Mouse (Mus musculus) limb, embryonic 12.5 days (tissue): ENCODE measurements around the gene Adcy6. TPM values are rescaled to one million over a fixed set of nuclear protein-coding genes. Genes with fewer than 3 reads are reported as not detected.
A peak's percentile ranks its signal among the peaks of the same experiment; 100 is the strongest.

ENCODE experiments used
- ATAC-seq: fragments of 200-750 bp; cut with Nextera tagmentation; 2 replicates; pipeline ENCODE4 v1.8.0; 2017; ENCODE audit warnings: low read depth, moderate TSS enrichment; ENCODE audit not compliant: insufficient number of reproducible peaks, insufficient read depth, low FRiP score, low TSS enrichment
- H3K27ac ChIP-seq: fragments of 300-500 bp; sonication (generic); 2 replicates; pipeline ENCODE4 v1.5.1; 2016; ENCODE audit warnings: mild to moderate bottlenecking, moderate library complexity
- H3K27me3 ChIP-seq: fragments of 300-500 bp; sonication (generic); 2 replicates; pipeline ENCODE4 v1.6.1; 2016; ENCODE audit warnings: mild to moderate bottlenecking, moderate library complexity
- H3K36me3 ChIP-seq: fragments of 300-500 bp; sonication (generic); 2 replicates; pipeline ENCODE4 v1.6.1; 2016; ENCODE audit warnings: mild to moderate bottlenecking, moderate library complexity
- H3K4me1 ChIP-seq: fragments of 300-500 bp; sonication (generic); replicated peaks from 2 replicates; pipeline ENCODE4 v1.6.1; 2016
- H3K4me2 ChIP-seq: fragments of 300-500 bp; sonication (generic); 2 replicates; pipeline ENCODE4 v1.6.1; 2016; ENCODE audit warnings: mild to moderate bottlenecking, moderate library complexity
- H3K4me3 ChIP-seq: fragments of 300-500 bp; sonication (generic); replicated peaks from 2 replicates; pipeline ENCODE4 v1.5.1; 2016; ENCODE audit warnings: mild to moderate bottlenecking
- H3K9ac ChIP-seq: fragments of 300-500 bp; sonication (generic); replicated peaks from 2 replicates; pipeline ENCODE4 v1.6.1; 2016; ENCODE audit warnings: mild to moderate bottlenecking, moderate library complexity
- H3K9me3 ChIP-seq: fragments of 300-500 bp; sonication (generic); 2 replicates; pipeline ENCODE4 v1.6.1; 2016; ENCODE audit warnings: mild to moderate bottlenecking, moderate library complexity
- WGBS: fragments of 180-500 bp; shearing (Covaris S2); methylation state at CpG from one replicate; pipeline ENCODE4 v1.1.7; 2016; 5-methylcytosine and 5-hydroxymethylcytosine counted together
- polyA plus RNA-seq: library from polyadenylated mRNA; unstranded; fragments of >200 nt; fragmentation: Nextera tagmentation; extraction: Ambion mirVana; gene quantifications from 2 replicates; pipeline ENCODE4 v1.2.1, GENCODE M21; 2016

Gene Adcy6
- polyA plus RNA-seq: 22.1 and 25.7 TPM in 2 replicates

GRCm38 (mm10) chr15:98609331-98610130, at the start of gene Adcy6:
TSS of gene Adcy6 (minus strand) at chr15:98610076.
- no peaks in the 10 kb centered on the region for H3K9me3 ChIP-seq
- peak within 1 kb of the TSS; percentile 91 for H3K9ac ChIP-seq
- H3K4me1 ChIP-seq: peaks cover 29% of the 10 kb centered on the region
- H3K27ac ChIP-seq: peak within 1 kb of the TSS; percentile 94
- peak; percentile 71 for ATAC-seq
- under 1% methylated on average over 71 of the region's 75 CpGs for WGBS
- peak within 1 kb of the TSS; percentile 83 for H3K4me3 ChIP-seq
- H3K4me2 ChIP-seq: peak within 1 kb of the TSS; percentile 94
- no peaks in the 10 kb centered on the region for H3K27me3 ChIP-seq
- H3K36me3 ChIP-seq: peaks cover 17% of the 10 kb centered on the region

- Histone ChIP-seq H3K36me3 (peaks cover 81% of the 10 kb centered on the region), H3K27me3 (no peaks in the 10 kb centered on the region), H3K9ac (no peak overlapping the region), H3K4me1 (peaks cover 7% of the 10 kb centered on the region), H3K9me3 (no peaks in the 10 kb centered on the region), H3K27ac (no peak overlapping the region), H3K4me2 (no peak overlapping the region), H3K4me3 (no peak overlapping the region)
- 83% methylated on average over 15 of the region's 15 CpGs for WGBS
- no peak for ATAC-seq
These were observed 47.3 kb upstream of the Adcy6 start for GRCm38 (mm10) chr15:98656982-98657751.

GRCm38 (mm10) chr15:98652174-98652573, 42.3 kb upstream of the Adcy6 start:
- no peaks in the 10 kb centered on the region for H3K9me3 ChIP-seq
- H3K27ac ChIP-seq: no peak overlapping the region
- no peak overlapping the region for H3K4me2 ChIP-seq
- H3K36me3 ChIP-seq: peaks cover 100% of the 10 kb centered on the region
- ATAC-seq: no peak
- no peaks in the 10 kb centered on the region for H3K4me1 ChIP-seq
- no peaks in the 10 kb centered on the region for H3K27me3 ChIP-seq
- no peak overlapping the region for H3K4me3 ChIP-seq
- WGBS: 92% methylated on average over 8 of the region's 8 CpGs
- no peak overlapping the region for H3K9ac ChIP-seq

GRCm38 (mm10) chr15:98651431-98651830, 41.6 kb upstream of the Adcy6 start:
- 90% methylated on average over 15 of the region's 15 CpGs for WGBS

GRCm38 (mm10) chr15:98648071-98648470, 38.2 kb upstream of the Adcy6 start:
- 94% methylated on average over 3 of the region's 3 CpGs for WGBS
- H3K27me3 ChIP-seq: no peaks in the 10 kb centered on the region
- no peak for ATAC-seq
- no peak overlapping the region for H3K27ac ChIP-seq
- H3K4me2 ChIP-seq: no peak overlapping the region
- H3K36me3 ChIP-seq: peaks cover 99% of the 10 kb centered on the region
- H3K4me1 ChIP-seq: no peaks in the 10 kb centered on the region
- H3K4me3 ChIP-seq: no peak overlapping the region
- no peak overlapping the region for H3K9ac ChIP-seq
- no peaks in the 10 kb centered on the region for H3K9me3 ChIP-seq

More at GRCm38 (mm10) chr15:98651431-98651830, 41.6 kb upstream of the Adcy6 start:
- H3K27ac ChIP-seq: no peak overlapping the region
- no peak overlapping the region for H3K4me3 ChIP-seq
- H3K27me3 ChIP-seq: no peaks in the 10 kb centered on the region
- ATAC-seq: no peak
- H3K9ac ChIP-seq: no peak overlapping the region
- H3K9me3 ChIP-seq: no peaks in the 10 kb centered on the region
- H3K4me2 ChIP-seq: no peak overlapping the region
- peaks cover 100% of the 10 kb centered on the region for H3K36me3 ChIP-seq
- H3K4me1 ChIP-seq: no peaks in the 10 kb centered on the region

GRCm38 (mm10) chr15:98647308-98647707, 37.4 kb upstream of the Adcy6 start:
- no peaks in the 10 kb centered on the region for H3K4me1 ChIP-seq
- no peak overlapping the region for H3K27ac ChIP-seq
- no peaks in the 10 kb centered on the region for H3K9me3 ChIP-seq
- 90% methylated on average over 10 of the region's 10 CpGs for WGBS
- H3K36me3 ChIP-seq: peaks cover 99% of the 10 kb centered on the region
- no peak for ATAC-seq
- no peak overlapping the region for H3K9ac ChIP-seq
- no peaks in the 10 kb centered on the region for H3K27me3 ChIP-seq
- no peak overlapping the region for H3K4me2 ChIP-seq
- no peak overlapping the region for H3K4me3 ChIP-seq

GRCm38 (mm10) chr15:98646737-98647136, 36.9 kb upstream of the Adcy6 start:
- no peak overlapping the region for H3K4me3 ChIP-seq
- H3K27ac ChIP-seq: no peak overlapping the region
- no peak overlapping the region for H3K9ac ChIP-seq
- no peak for ATAC-seq
- WGBS: 81% methylated on average over 8 of the region's 8 CpGs
- H3K4me2 ChIP-seq: no peak overlapping the region
- H3K9me3 ChIP-seq: no peaks in the 10 kb centered on the region
- H3K27me3 ChIP-seq: no peaks in the 10 kb centered on the region
- peaks cover 99% of the 10 kb centered on the region for H3K36me3 ChIP-seq
- H3K4me1 ChIP-seq: no peaks in the 10 kb centered on the region

- Histone ChIP-seq H3K9me3 (no peaks in the 10 kb centered on the region), H3K27me3 (no peaks in the 10 kb centered on the region), H3K4me3 (no peak overlapping the region), H3K27ac (no peak overlapping the region), H3K4me2 (no peak overlapping the region), H3K9ac (no peak overlapping the region), H3K36me3 (peaks cover 97% of the 10 kb centered on the region), H3K4me1 (peaks cover 3% of the 10 kb centered on the region; the same call in 1 of the 2 replicates)
- ATAC-seq: no peak
- 92% methylated on average over 24 of the region's 24 CpGs for WGBS
These were observed 35.5 kb upstream of the Adcy6 start for GRCm38 (mm10) chr15:98645057-98646026.

GRCm38 (mm10) chr15:98644406-98644805, 34.5 kb upstream of the Adcy6 start:
- ATAC-seq: no peak
- no peak overlapping the region for H3K4me2 ChIP-seq
- WGBS: 90% methylated on average over 12 of the region's 12 CpGs
- H3K27me3 ChIP-seq: no peaks in the 10 kb centered on the region
- no peak overlapping the region for H3K9ac ChIP-seq
- H3K4me1 ChIP-seq: peaks cover 11% of the 10 kb centered on the region; the same call in 1 of the 2 replicates
- H3K36me3 ChIP-seq: peaks cover 95% of the 10 kb centered on the region
- no peak overlapping the region for H3K27ac ChIP-seq
- H3K4me3 ChIP-seq: no peak overlapping the region
- no peaks in the 10 kb centered on the region for H3K9me3 ChIP-seq

- Histone ChIP-seq H3K36me3 (peaks cover 52% of the 10 kb centered on the region), H3K9me3 (no peaks in the 10 kb centered on the region), H3K27ac (no peak overlapping the region), H3K4me1 (peaks cover 25% of the 10 kb centered on the region), H3K4me3 (0 out of 2 replicates have a peak overlapping the region, but pooled peaks have one; percentile 3), H3K9ac (peak overlapping the region; percentile 23; the same call in 1 of the 2 replicates), H3K4me2 (no peak overlapping the region), H3K27me3 (peaks cover 22% of the 10 kb centered on the region)
- 22% methylated on average over 8 of the region's 8 CpGs for WGBS
- no peak for ATAC-seq
These were observed 30.3 kb upstream of the Adcy6 start for GRCm38 (mm10) chr15:98640157-98640556.
